Mouse (Mus musculus): ENCODE data around the gene Adig.

Adig gene

DNA sequence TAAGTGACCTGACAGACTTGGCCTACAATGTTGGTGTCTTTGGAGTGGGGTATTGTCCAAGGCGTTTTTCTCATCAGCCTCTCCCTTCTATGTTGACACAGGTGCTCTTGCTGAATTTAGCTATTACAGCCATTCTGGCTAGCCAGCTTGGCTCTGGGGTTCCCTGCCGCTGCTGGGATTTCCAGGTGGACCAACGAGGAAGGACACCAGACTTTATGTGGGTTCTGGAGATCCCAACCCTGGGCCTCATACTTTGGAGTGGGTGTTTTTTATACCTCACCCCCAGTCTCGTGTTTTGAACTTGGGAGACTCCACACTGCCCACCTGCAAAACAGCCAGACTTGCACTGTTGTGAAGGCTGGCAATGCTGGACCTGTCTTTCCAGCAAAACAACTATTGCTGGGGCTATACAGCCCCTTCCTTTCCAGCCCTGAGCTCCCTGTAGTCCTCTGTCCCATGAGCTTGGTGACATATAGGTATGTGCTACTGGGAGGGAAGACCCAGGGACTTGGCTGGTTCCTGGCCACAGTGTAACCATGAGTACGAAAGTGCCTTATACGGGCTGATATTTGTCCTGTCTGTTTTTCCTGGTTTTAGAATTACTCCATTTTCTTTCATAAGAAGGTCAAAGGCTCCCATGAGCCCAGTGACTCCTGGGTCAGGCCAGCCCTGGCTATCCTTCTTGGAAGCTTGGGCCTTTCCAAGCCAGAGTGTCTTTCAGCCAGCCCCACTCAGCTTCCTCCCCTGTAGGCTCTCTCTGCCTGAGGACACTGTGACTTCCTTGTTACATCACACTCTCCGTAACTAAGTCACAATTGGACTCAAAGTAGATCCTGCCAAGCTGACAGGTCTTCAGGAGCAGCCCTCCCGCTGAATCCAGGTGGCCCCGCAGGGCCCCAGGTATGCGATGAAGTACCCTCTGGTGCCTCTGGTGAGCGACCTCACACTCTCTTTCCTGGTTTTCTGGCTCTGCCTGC, at the start of gene Adig:
Gene Adig (plus strand): TSS at position 777 of the 977 bp plus-strand sequence.
- POLR2A ChIA-PET, result interaction anchor here in 1 of 4 experiments (0.9 to 1.8 kb wide), 3 partner anchors 9 to 16 kb away, joined by 3 to 4 read pairs (median 3); no protein-coding TSS in a partner anchor
- CTCF ChIA-PET, result interaction anchor here in 2 of 4 experiments (0.7 to 1.2 kb wide), 3 partner anchors 28 to 151 kb away, joined by 3 to 5 read pairs (median 3); no protein-coding TSS in a partner anchor

DNA sequence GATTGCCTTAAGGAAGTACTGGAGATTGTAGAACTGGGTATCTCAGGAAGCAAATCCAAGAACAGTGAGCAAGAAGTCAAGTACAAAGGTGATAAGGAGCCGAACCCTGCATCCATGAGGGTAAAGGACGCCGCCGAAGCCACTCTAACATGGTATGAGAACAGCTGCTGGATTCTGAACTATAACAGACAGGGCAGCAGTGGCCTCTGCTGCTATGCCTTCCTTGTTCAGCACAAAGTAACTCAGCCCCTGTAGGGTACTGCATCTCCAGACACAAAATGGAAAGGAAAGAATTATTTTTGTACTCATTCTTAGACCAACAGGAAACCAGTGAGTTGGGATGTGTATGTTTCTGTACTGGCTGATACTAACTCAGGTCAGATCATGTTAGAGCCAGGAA, 46.0 kb upstream of the Adig start:
- CTCF ChIA-PET, result interaction anchor here in 1 of 4 experiments (0.5 kb wide), 1 partner anchor 87 kb away, joined by 3 read pairs; no protein-coding TSS in a partner anchor

DNA sequence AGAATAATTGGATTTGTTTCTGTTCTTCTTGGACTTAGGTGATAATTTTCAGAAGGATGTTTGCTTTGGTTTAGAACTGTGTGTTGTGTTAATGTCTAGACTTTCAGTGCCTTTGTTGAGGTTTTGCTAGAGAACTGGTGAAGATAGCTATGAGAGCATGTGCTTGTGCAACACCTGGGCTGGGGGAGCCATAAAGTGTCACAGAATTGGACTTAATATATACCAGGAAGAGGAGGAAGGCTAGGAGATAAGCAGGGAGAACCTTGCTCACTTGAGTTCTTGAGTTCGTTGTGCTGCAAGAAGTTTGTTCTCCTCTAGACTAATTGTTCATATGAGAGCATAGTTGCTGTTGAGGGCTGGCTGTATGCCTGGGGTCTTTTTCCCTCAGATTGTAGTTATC, 44.8 kb upstream of the Adig start:
- POLR2A ChIA-PET, result no interaction called here
- CTCF ChIA-PET, result no interaction called here

More for the DNA sequence above, 46.0 kb upstream of the Adig start:
- POLR2A ChIA-PET, result no interaction called here

DNA sequence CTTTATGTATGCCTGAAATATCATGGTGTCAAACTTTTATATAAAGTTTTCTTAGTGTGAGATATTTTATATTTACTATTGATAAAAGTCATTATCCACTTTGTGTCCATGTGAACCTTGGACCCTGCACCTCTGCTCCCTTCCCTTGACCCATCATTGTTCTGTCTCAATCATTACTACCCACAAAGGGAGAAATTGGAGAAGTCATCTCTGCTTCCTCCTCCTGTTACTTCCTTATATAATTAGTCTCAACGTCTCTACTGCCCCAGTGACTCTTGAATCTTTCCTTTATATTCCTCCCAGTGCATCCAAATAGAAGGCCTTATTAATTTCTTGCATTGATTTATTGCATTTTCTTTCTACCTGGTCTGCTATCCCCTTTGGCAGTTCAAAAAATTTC, 40.0 kb upstream of the Adig start:
- ChIA-PET CTCF (no interaction called here), POLR2A (interaction anchor here in 2 of 4 experiments (0.6 to 1.2 kb wide), 2 partner anchors 23 kb away, joined by 3 read pairs; no protein-coding TSS in a partner anchor)

DNA sequence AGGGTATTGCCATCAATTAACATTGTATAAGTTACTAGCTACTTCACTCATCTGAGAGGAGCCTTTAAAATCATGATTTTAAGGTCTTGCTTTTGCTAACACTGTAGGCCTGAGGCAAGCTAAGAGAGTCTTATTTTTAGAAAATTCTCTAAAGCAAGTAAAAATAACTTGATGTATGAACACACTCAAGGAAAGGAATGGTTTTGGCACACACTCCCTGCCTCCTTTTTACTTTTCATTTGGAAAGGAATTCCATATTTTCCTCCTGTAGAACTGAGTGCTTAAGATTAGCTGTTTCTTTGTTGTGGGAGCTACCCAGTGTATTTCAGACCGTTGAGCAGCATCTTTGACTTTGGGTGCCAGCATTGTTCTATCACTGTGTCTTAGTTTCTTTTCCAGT, 28.3 kb upstream of the Adig start:
- CTCF ChIA-PET, result interaction anchor here in 1 of 4 experiments (0.6 to 0.7 kb wide), 2 partner anchors 11 to 178 kb away, joined by 3 read pairs; no protein-coding TSS in a partner anchor
- POLR2A ChIA-PET, result interaction anchor here in 2 of 4 experiments (0.5 to 1.2 kb wide), 3 partner anchors 10 to 334 kb away, joined by 4 to 15 read pairs (median 5); no protein-coding TSS in a partner anchor

DNA sequence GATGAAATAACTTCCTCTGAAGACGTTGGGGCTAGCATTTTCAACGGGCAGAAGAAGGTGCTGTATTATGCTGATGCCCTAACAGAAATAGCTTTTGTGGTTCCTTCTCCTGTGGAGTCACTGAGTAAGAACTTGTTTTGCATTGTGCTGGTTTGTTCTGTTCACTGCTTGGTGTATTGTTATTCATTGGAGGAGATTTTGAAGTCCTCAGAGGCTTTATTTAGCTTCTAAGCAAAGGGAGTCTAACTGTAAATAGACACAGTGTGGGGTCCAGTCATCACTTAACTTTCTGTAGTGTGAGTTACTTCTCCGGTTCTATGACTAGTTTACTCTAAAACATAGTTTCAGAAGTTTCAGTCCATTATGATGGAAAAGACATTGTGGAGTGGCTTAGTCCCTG, 24.8 kb upstream of the Adig start:
- ChIA-PET POLR2A (no interaction called here), CTCF (no interaction called here)

DNA sequence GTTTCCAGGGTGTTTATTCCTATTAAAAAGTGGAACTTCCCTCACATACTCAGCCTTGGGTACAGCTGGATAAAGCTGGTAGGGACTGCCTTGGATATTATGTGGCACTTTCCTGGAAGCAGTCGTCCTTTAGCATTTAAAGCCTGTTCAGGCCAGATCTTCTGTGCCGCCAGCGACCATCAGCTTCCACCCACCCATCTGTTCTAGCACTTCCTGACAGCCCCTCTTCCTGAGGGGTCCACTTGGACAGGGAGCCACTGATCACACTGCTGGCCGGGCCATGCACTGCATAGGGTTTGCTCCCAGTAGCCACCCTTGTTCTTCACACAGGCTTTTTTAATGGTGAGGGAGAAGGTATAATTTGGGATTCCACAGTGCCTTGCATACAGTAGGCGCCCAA, 4.0 kb upstream of the Adig start:
- CTCF ChIA-PET, result interaction anchor here in 1 of 4 experiments (1.1 kb wide), 1 partner anchor 155 kb away, joined by 3 read pairs; no protein-coding TSS in a partner anchor
- POLR2A ChIA-PET, result interaction anchor here in 3 of 4 experiments (0.6 to 1.7 kb wide), 5 partner anchors 8 to 43 kb away, joined by 3 to 7 read pairs (median 3); no protein-coding TSS in a partner anchor

DNA sequence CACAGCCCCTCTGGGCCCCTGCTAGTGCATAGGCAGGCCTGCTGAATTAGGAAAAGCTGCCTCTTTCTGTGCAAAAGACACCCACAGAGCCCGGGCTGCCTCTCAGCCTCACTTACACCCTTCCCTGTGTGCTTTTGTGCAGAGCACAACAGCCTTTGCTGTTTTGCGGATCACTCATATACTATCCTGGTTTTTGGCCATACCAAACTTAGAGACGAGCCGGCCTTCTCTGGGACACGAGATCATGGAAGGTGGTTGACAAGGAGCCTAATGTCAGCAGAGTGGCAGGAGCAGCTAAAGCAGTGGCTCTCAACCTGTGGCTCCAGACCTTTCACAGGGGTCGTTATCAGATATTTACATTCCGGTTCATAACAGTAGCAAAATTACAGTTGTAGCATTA, 814 bp downstream of the Adig start:
- CTCF ChIA-PET, result interaction anchor here in 3 of 4 experiments (0.5 to 1.2 kb wide), 4 partner anchors 15 to 222 kb away, joined by 3 to 4 read pairs (median 3); no protein-coding TSS in a partner anchor
- POLR2A ChIA-PET, result interaction anchor here in 1 of 4 experiments (0.7 to 1.2 kb wide), 3 partner anchors 8 to 24 kb away, joined by 3 read pairs; no protein-coding TSS in a partner anchor

DNA sequence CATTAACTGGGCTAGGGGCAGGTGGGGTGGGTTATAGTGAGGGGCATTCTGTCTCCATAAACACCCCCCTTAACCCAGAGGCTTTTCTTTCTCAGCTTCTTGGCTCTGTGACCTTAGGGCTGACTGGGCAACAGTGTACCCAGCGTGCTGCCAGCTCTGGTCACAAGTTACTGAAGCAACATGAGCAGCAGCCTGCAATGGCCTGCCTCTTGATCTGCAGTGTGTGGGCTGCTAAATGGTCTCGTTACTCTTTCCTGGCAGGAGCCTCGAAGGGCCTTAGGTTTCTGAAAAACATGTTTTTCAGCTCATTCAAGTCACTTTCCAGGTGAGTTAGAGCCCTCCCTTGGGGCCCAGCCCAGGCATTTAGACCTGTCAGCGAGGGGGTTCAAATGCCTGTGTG, 1.3 kb downstream of the Adig start:
- CTCF ChIA-PET, result interaction anchor here in 3 of 4 experiments (0.5 to 1.0 kb wide), 3 partner anchors 15 to 222 kb away, joined by 3 to 4 read pairs (median 3); no protein-coding TSS in a partner anchor
- POLR2A ChIA-PET, result interaction anchor here in 1 of 4 experiments (0.7 to 1.2 kb wide), 3 partner anchors 8 to 24 kb away, joined by 3 read pairs; no protein-coding TSS in a partner anchor

DNA sequence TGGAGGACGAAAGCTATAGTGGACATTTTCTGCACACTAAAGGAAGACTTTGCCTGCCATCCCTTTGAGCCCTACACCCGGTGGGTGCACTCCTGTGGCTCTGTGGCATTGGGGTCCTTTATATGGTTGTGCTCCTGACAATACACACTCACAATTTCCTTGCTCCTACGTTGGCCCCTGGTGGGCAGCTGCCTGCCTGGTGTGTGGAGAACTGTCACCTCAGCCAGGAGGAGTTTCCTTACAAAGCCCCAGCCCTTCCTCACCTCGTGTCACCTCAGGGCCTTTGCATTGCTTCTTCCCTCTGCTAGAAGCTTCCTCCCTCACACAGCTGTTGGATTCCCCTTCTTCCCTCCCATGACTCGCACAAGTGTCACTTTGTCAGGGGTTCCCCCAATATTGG, 4.1 kb downstream of the Adig start:
- ChIA-PET CTCF (interaction anchor here in 1 of 4 experiments (1.3 kb wide), 1 partner anchor 146 kb away, joined by 3 read pairs; no protein-coding TSS in a partner anchor), POLR2A (interaction anchor here in 1 of 4 experiments (1.8 kb wide), 1 partner anchor 9 kb away, joined by 7 read pairs; no protein-coding TSS in a partner anchor)

DNA sequence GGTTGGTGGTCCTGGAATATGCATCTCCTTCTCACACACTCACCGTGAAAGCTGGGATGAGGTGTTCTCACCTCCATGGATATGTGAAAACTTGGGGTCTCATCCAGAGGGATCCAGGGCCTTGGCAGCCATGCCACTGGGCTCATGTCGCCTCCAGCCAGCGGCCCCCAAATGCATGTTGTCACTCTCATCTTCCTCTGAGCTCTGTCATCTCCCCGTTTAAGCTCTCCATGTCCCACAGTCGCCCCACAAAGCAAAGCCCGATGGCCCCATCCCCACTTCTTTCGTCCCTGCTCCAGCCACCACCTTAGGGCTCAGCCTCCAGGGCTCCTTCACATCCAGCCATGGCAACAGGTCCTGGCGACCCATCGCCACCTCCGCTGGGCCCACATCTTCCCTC, 4.6 kb downstream of the Adig start:
- POLR2A ChIA-PET, result interaction anchor here in 1 of 4 experiments (1.8 kb wide), 1 partner anchor 9 kb away, joined by 7 read pairs; no protein-coding TSS in a partner anchor
- CTCF ChIA-PET, result interaction anchor here in 1 of 4 experiments (1.3 kb wide), 1 partner anchor 146 kb away, joined by 3 read pairs; no protein-coding TSS in a partner anchor

DNA sequence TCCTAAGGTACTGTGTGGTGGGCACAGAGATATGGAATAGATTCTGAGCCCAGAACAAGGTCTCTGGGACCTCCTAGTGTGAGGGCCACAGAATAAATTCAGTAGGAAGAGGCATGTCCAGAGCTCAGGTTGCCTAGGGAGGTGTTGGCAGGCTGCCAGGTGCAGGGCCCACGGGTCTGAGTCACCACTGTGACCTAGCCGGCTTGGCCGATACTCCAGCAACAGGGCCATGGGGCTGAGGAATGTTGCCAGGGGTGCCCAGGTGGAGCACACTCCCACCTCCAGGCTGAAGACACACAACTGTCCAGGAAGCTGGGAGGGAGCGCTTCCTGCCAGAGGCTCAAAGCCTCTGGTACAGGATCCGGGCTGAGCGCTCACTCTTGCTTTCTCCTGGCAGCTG, 8.3 kb downstream of the Adig start:
- CTCF ChIA-PET, result interaction anchor here in 2 of 4 experiments (0.6 to 1.2 kb wide), 7 partner anchors 9 to 318 kb away, joined by 3 to 5 read pairs (median 4); partner anchors contain the start of gene Actr5 (in 1 of the 2)
- POLR2A ChIA-PET, result interaction anchor here in 2 of 4 experiments (0.6 to 1.3 kb wide), 3 partner anchors 9 to 138 kb away, joined by 4 to 6 read pairs (median 4); partner anchors contain the start of gene Adig (in 1 of the 2)

DNA sequence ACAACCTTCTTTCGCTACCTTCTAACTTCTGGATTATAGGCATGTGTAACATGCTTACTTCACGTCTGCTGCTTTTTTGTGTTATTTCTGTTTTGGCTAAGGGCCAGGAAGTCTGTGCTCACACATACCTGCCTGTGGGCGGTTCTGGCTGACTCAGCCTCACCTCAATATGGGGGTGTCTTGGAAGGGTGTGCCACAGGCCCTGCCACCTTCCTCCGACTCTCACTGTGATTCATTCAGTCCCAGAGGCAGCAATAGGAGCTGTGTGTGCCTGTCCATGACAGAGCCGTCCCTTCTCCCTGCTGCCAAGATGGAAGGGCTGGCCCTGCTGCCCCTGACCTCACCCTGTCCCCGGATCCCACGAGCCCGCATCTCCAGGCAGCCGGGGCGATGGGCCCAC, 10.1 kb downstream of the Adig start, which contains the start of gene Arhgap40:
Gene Arhgap40 (plus strand): TSS at position 269 of the 400 bp plus-strand sequence.
- POLR2A ChIA-PET, result no interaction called here
- CTCF ChIA-PET, result interaction anchor here in 3 of 4 experiments (0.6 to 1.0 kb wide), 3 partner anchors 17 to 141 kb away, joined by 3 to 4 read pairs (median 3); no protein-coding TSS in a partner anchor

DNA sequence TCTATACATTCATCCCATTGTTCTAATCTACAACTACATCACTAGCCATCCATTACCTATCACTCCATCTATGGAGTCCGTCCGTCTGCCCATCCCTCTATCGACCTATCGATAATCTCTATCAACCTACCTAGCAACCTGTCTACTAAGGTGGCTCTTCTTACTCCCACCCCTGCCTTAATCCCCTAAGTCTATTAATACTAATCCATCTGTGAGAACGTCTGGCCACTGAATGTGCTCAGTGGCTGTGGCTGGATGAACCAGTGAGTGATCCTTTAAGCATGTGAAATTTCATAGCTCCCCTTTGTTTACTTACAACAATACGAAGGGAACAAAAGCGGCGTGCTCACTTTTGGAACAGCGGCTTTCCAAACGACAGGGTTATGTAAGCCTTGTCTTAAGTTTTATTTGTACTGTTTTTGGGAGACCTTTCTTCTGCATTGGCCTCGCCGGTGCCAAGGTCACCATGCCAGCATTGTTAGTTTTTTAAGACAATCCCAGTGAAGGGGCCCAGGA, 11.5 kb downstream of the Adig start:
- ChIA-PET POLR2A (no interaction called here), CTCF (no interaction called here)

DNA sequence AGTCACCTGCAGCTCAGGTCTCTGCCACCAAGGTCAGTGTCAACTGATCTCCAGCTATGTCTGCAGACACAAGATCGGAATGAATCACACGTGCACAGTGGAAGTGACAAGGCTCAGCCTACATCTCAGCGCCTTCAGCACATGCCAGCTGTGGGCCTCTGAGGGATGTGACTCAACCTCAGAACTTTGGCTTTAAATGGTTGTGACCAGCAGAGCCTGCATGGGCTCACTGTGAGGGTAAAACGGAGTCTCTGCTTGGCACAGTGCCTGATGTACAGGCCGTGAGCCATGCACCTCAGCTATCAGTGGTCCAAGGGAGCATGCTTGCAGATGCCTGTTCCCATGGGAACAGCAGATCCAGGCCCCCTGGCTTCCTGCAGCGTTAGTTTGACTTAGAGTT, 16.2 kb downstream of the Adig start:
- ChIA-PET POLR2A (interaction anchor here in 1 of 4 experiments (1.0 kb wide), 1 partner anchor 17 kb away, joined by 3 read pairs; no protein-coding TSS in a partner anchor), CTCF (interaction anchor here (0.5 to 1.4 kb wide), 6 partner anchors 8 to 106 kb away, joined by 3 to 5 read pairs (median 4); partner anchors contain the start of gene Actr5 (in 1 of the 4))

DNA sequence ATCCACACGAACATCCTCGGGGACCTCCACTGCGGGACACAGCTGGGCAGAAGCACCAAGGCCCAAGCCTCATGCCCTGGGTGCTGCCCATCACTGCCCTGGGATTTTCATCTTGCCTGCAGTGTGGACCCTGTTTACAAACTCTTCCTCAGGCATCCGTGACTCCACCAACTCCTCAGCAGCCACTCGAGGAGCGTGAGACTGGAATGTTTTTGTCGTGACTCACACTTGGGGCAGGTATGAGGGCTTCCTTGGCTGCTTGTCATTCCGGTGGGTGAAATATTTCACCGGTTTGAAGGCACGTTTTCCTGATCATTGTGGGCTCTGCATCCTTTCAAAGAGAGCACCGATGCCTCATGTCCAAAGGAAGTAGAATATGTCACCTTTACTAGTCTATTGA, 16.7 kb downstream of the Adig start:
- CTCF ChIA-PET, result interaction anchor here in 1 of 4 experiments (0.7 to 1.4 kb wide), 2 partner anchors 8 to 27 kb away, joined by 3 to 4 read pairs; no protein-coding TSS in a partner anchor
- POLR2A ChIA-PET, result interaction anchor here in 2 of 4 experiments (0.6 to 1.0 kb wide), 2 partner anchors 18 to 92 kb away, joined by 3 to 4 read pairs; no protein-coding TSS in a partner anchor

DNA sequence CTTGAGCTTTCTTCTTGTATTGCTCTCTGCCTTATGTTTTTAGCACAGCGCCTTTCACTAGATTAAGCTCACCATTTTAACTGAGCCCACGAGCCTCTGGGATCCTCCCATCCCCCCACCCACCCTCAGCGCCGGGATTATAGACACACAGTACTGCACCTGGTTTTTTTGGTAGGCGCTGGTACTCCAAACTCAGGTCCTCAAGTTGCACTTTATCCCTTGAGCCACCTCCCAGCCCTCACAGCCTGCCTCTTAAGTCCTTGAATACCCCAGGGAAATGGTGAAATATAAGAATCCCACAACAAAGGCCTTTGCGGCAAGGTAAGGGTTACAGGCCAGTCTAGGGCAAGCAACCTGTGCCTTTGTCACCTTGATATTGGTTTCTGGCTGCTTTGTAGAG, 17.4 kb downstream of the Adig start:
- CTCF ChIA-PET, result interaction anchor here in 2 of 4 experiments (1.4 to 1.9 kb wide), 2 partner anchors 9 to 10 kb away, joined by 4 read pairs; no protein-coding TSS in a partner anchor
- POLR2A ChIA-PET, result interaction anchor here in 1 of 4 experiments (0.6 kb wide), 1 partner anchor 91 kb away, joined by 4 read pairs; no protein-coding TSS in a partner anchor

DNA sequence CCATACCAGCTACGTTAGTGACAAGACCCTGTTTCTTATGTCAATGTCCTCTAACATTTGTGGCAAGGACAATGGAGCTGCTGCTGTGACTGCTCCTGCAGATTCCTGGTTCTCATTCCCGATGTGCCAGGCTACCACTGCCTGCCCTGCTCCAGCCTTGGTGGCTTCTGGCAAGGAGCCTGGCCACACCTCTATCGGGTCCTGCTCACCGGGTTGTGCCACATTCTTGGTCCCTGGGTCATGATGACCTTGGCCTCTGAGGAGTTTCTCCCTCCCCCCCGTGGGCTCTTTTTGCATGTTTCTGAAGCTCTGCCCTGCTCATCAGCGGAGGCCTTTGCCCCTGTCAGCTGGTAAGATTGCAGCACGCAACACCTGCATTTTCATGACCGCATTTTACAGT, 20.6 kb downstream of the Adig start:
- CTCF ChIA-PET, result interaction anchor here in 1 of 4 experiments (0.7 kb wide), 1 partner anchor 11 kb away, joined by 3 read pairs; no protein-coding TSS in a partner anchor
- POLR2A ChIA-PET, result interaction anchor here in 1 of 4 experiments (0.5 kb wide), 1 partner anchor 25 kb away, joined by 3 read pairs; no protein-coding TSS in a partner anchor

All from embryonic stem cell, embryonic (primary cell).